Mouse (Mus musculus) c-Kit-positive CD71-negative TER-119-negative erythroid progenitor cells, embryonic 14.5 days (primary cell): ENCODE results near the gene Mtor.

Source experiments
- DNase-seq: peaks from one replicate; pipeline ENCODE4 v3.0.0-alpha.2; 2013; ENCODE audit warnings: low read depth

Mtor gene

DNA sequence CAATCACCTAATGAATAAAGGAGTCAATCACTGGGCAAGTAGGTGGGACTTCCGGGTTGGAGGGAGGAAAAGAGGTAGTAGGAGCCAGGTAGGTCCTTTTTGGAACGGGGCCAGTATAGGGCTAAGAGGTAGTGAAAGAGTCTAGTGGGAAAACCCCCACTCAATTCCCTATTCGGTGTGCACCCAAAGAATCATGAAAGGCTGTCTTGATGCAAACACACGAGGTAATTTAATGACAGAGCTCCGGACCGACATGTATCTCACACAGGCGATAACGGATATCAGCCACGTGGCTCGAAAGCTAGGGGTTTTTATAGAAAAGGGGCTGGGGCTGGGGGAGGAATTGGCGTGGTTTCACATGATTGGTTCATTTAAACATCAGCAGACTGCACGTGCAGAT, 150.4 kb downstream of the Mtor start:
- no peak for DNase-seq

DNA sequence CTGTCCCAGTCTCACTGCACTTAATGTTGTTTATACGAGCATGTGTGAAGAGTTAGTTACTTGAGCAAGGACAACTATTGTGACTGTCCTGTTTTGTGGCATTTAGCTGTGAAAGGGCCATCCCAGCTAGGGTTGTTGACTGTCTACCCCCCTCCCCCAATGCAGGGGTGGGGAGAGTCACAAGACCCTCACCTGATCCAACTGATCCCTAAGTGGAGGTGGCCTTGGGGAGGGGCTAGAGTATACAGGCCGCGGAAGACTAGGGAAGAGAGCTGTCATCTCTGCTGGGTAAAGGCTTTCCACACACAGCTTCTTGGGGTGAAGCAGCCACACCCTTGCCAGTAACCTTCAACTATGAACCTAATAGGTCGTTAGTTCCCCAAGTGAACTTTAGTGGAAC, 151.9 kb downstream of the Mtor start:
- no peak for DNase-seq

DNA sequence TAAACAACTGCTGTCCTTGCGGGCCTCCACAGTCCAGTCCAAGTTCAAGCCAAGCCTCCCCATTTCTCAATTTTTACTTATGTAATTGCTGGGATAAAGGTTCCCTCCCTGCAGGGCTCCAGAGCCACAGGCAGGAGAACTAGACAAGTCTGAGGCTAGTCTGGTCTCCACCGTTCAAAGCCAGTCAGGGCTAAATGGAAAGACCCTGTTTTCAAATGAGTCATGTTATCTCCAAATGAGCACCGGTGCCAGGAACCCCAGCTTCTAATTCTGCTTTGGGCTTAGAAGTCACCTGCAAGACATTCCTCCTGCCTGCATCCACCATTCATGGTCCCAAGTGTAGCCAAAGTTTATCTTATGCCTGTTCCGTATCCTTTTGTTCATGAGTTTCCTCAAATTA, 153.5 kb downstream of the Mtor start:
- DNase-seq = no peak

DNA sequence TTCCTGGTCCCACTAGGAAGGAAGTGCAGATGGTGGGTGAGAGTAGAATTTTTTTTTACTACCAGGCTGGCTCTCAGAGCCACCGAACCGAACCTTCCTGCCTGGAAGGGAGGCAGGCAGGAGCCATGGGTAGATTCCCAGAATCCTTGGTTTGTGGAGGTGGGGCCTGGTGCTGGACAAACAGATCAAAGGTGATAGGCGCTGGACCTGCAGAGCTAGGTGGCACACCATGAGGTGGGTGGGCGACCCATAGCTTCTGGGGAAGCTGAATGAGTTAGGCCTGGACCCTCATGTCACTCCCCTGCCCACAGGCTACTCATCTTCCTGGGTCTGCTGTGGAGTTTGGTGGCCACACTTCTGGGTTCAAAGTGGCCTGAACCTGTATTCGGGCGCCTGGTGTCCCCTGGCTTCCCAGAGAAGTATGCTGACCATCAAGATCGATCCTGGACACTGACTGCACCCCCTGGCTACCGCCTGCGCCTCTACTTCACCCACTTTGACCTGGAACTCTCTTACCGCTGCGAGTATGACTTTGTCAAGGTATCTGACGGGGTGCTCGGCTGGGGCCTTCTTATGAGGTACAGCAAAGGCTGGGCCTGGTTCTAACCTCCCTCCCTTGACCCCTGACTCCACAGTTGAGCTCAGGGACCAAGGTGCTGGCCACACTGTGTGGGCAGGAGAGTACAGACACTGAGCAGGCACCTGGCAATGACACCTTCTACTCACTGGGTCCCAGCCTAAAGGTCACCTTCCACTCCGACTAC, 154.1 kb downstream of the Mtor start, which contains the start of gene Masp2:
TSS of gene Masp2 (plus strand) at position 198 of the 764 bp plus-strand sequence.
- DNase-seq = no peak

DNA sequence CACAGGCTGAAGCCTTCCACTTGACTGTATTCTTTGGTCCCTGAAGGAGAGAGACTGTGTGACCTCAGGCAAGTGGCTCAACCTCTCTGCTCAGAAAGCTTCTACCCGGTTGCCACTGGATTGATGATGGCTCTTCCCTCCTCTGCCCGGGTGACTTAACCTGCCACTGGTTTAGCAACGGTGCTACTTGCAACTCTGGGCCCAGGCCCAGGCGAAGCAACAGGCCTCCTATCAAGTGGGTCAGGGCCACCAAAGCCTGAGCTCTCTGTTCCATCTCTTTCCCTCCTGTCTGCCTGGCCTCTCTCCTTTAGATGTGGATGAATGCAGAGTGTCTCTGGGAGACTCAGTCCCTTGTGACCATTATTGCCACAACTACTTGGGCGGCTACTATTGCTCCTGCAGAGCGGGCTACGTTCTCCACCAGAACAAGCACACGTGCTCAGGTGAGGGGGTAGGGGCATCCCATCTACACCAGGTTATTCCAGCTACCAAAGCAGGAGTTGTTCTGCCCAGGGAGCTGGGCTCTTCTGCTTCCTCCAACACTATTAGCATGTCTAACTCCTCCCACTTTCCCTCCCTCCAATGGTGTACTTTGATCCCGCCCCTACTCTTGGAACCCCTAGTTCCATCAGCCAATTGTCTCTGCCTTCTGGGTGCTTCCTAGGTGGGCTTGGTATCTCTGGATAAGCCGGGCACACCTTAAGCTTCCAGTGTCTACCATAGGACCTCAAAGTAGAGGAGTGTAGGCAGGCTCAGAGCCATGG, 155.1 kb downstream of the Mtor start:
- no peak for DNase-seq

DNA sequence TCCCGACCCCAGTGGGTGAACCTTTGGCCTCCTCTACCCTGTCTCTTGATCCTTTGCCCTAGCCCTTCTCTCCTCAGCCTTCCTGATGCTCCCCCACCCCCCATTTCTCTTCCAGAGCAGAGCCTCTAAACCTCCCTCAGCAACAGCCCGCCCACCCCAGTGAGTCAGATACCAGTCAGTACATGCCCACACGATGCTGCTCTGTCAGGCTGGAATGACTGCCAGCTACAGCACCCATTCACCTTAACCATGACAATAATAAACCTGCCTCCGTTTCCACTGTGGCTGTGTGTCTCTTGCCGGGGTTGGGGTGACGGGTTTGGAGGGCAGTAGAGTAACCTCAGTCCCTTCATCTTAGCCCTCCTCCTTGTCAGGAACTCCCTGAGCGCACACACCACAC, 155.7 kb downstream of the Mtor start:
- no peak for DNase-seq

DNA sequence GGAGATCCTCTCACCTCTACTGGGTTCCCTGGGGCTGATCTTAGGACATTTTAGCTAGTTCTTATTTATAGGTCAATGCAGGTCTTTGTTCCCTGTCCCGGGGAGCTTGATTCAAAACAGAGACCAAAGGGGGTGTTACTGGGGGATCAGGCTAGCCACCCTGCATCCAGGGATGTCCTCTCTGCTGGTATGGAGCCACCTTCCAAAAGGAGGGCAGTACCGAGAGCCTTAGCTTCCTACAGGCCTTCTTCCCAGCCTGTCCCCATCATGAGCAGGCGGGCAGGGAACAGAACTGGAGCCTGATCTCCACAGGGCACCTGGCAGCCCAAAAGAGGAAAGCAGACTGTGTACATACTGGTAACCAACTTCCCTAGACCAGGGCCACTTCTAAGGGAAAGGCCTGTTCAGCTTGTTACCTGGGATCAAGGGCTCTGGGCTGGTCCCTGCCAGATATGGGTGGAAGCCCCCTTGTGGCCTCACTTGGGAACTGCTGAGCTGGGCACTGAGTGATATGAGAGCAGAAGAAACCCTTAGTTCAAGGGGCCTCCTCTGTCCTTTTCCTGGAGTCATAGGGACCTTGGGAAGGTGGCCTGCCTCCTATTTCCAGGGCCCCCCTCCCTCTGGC, 156.2 kb downstream of the Mtor start:
- DNase-seq = no peak
